Mouse (Mus musculus) left cerebral cortex, postnatal 4 days (tissue): ENCODE results near the gene Htr1f. TPM values are rescaled to one million over a fixed set of nuclear protein-coding genes. Genes with fewer than 3 reads are reported as not detected.

Experiments used
- DNase-seq: peaks from one replicate; pipeline ENCODE4 v3.0.0-alpha.2; 2022
- intact Hi-C: fragments of 180-260 bp; cut with DNase I; formaldehyde crosslinking; loops from one replicate; pipeline ENCODE4 v1.15.1; 2025
- microRNA-seq: library from miRNA; unstranded; fragments of <30 nt; microRNA quantifications from one replicate; pipeline ENCODE4 v1.2.0, GENCODE M21; 2022
- total RNA-seq, 2 experiments: library from RNA; stranded (reverse); gene quantifications; 2 replicates each; pipeline ENCODE4 v1.2.3; 2021

Htr1f gene
- total RNA-seq, 2 experiments from 2014 or later, result 3.4 to 3.9 TPM

DNA sequence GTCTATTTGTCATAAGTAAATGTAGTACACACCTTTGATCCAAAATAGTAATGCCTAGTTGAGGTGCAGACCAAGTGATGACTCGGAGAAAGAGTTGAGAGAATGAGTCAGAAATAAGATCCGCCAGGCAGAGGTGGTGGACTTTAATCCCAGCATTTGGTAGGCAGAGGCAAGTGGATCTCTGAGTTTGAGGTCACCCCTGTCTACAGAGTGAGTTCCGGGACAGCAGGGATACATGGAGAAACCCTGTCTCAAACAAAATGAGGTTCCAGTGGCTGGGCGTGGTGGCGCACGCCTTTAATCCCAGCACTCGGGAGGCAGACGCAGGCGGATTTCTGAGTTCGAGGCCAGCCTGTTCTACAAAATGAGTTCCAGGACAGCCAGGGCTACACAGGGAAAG lies 230.3 kb downstream of the Htr1f start:
- intact Hi-C loops, result no loop called here

More for the DNA sequence above, 230.3 kb downstream of the Htr1f start:
- DNase-seq, result no peak

Small RNA genes within 50 kb of the gene (microRNA-seq; reads per million reads assigned to microRNA genes)
- not detected for gene Gm23374
